Mouse (Mus musculus): ENCODE results near the gene Alpl. TPM values are rescaled to one million over a fixed set of nuclear protein-coding genes. Genes with fewer than 3 reads are reported as not detected.
A peak's percentile ranks its signal among the peaks of the same experiment; 100 is the strongest.

The Alpl gene
- polyA plus RNA-seq, 1 experiment from 2014 or later: 20.3 TPM

- whole genome bisulfite sequencing: 84% methylated on average over 18 of the region's 18 CpGs
- DNase-seq (ENCODE audit: extremely low spot score, low spot score): no peak
- no peaks in the 10 kb centered on the region for H3K36me3 ChIP-seq (replicated peaks)
- H3K27me3 ChIP-seq (ENCODE audit: poor library complexity, severe bottlenecking): peaks cover 84% of the 10 kb centered on the region
- H3K27ac ChIP-seq: peak overlapping the region; percentile 45
- H3K9me3 ChIP-seq: no peaks in the 10 kb centered on the region
- peaks cover 75% of the 10 kb centered on the region for H3K4me1 ChIP-seq
- H3K4me3 ChIP-seq: peak overlapping the region; percentile 53
Observed at GRCm38 (mm10) chr4:137726739-137727505, 69.3 kb downstream of the Alpl start.

- Histone ChIP-seq H3K4me3 (no peak overlapping the region), H3K36me3 (replicated peaks) (no peaks in the 10 kb centered on the region), H3K9me3 (no peaks in the 10 kb centered on the region), H3K27ac (no peak overlapping the region), H3K4me1 (peaks cover 75% of the 10 kb centered on the region), H3K27me3 (ENCODE audit: poor library complexity, severe bottlenecking) (peaks cover 88% of the 10 kb centered on the region)
- WGBS: 77% methylated on average over 13 of the region's 13 CpGs
- DNase-seq (ENCODE audit: extremely low spot score, low spot score): no peak
Observed at GRCm38 (mm10) chr4:137725541-137726145, 70.5 kb downstream of the Alpl start.

- DNase-seq (ENCODE audit: extremely low spot score, low spot score): peak; percentile 64
- WGBS: 50% methylated on average over 8 of the region's 8 CpGs
- no peaks in the 10 kb centered on the region for H3K9me3 ChIP-seq
- no peaks in the 10 kb centered on the region for H3K36me3 ChIP-seq (replicated peaks)
- H3K27me3 ChIP-seq (ENCODE audit: poor library complexity, severe bottlenecking): peaks cover 89% of the 10 kb centered on the region
- H3K4me3 ChIP-seq: peak overlapping the region; percentile 36
- peaks cover 74% of the 10 kb centered on the region for H3K4me1 ChIP-seq
- peak overlapping the region; percentile 67 for H3K27ac ChIP-seq
Observed at GRCm38 (mm10) chr4:137724766-137725165, 71.4 kb downstream of the Alpl start.

- Histone ChIP-seq H3K4me3 (peak overlapping the region; percentile 36), H3K9me3 (no peaks in the 10 kb centered on the region), H3K36me3 (replicated peaks) (no peaks in the 10 kb centered on the region), H3K4me1 (peaks cover 74% of the 10 kb centered on the region), H3K27me3 (ENCODE audit: poor library complexity, severe bottlenecking) (peaks cover 89% of the 10 kb centered on the region), H3K27ac (peak overlapping the region; percentile 67)
- DNase-seq (ENCODE audit: extremely low spot score, low spot score): no peak
- WGBS: 51% methylated on average over 11 of the region's 11 CpGs
Observed at GRCm38 (mm10) chr4:137724212-137724611, 72.0 kb downstream of the Alpl start.

- peak overlapping the region; percentile 67 for H3K27ac ChIP-seq
- WGBS: 37% methylated on average over 25 of the region's 25 CpGs
- peaks cover 74% of the 10 kb centered on the region for H3K4me1 ChIP-seq
- DNase-seq (ENCODE audit: extremely low spot score, low spot score): no peak
- H3K4me3 ChIP-seq: peak overlapping the region; percentile 36
- no peaks in the 10 kb centered on the region for H3K9me3 ChIP-seq
- peaks cover 89% of the 10 kb centered on the region for H3K27me3 ChIP-seq (ENCODE audit: poor library complexity, severe bottlenecking)
- no peaks in the 10 kb centered on the region for H3K36me3 ChIP-seq (replicated peaks)
Observed at GRCm38 (mm10) chr4:137723527-137723926, 72.7 kb downstream of the Alpl start.

- DNase-seq (ENCODE audit: extremely low spot score, low spot score): peak; percentile 77
- Histone ChIP-seq H3K27ac (peak overlapping the region; percentile 67; the same call in 1 of the 2 replicates), H3K9me3 (no peaks in the 10 kb centered on the region), H3K36me3 (replicated peaks) (no peaks in the 10 kb centered on the region), H3K27me3 (ENCODE audit: poor library complexity, severe bottlenecking) (peaks cover 89% of the 10 kb centered on the region), H3K4me3 (peak overlapping the region; percentile 36; the same call in 1 of the 2 replicates), H3K4me1 (peaks cover 73% of the 10 kb centered on the region)
- WGBS: 30% methylated on average over 12 of the region's 12 CpGs
Observed at GRCm38 (mm10) chr4:137722692-137723427, 73.3 kb downstream of the Alpl start.

- Histone ChIP-seq H3K27me3 (ENCODE audit: poor library complexity, severe bottlenecking) (peaks cover 89% of the 10 kb centered on the region), H3K27ac (0 out of 2 replicates have a peak overlapping the region, but pooled peaks have one; percentile 16), H3K36me3 (replicated peaks) (no peaks in the 10 kb centered on the region), H3K4me1 (peaks cover 73% of the 10 kb centered on the region), H3K9me3 (no peaks in the 10 kb centered on the region), H3K4me3 (no peak overlapping the region)
- DNase-seq (ENCODE audit: extremely low spot score, low spot score): no peak
- WGBS: 95% methylated on average over 3 of the region's 3 CpGs
Observed at GRCm38 (mm10) chr4:137722230-137722629, 74.0 kb downstream of the Alpl start.

- no peak overlapping the region for H3K27ac ChIP-seq
- H3K4me3 ChIP-seq: no peak overlapping the region
- peaks cover 89% of the 10 kb centered on the region for H3K27me3 ChIP-seq (ENCODE audit: poor library complexity, severe bottlenecking)
- no peak for DNase-seq (ENCODE audit: extremely low spot score, low spot score)
- H3K36me3 ChIP-seq (replicated peaks): no peaks in the 10 kb centered on the region
- peaks cover 71% of the 10 kb centered on the region for H3K4me1 ChIP-seq
- no peaks in the 10 kb centered on the region for H3K9me3 ChIP-seq
- 92% methylated on average over 15 of the region's 15 CpGs for WGBS
Observed at GRCm38 (mm10) chr4:137721563-137721962, 74.6 kb downstream of the Alpl start.

GRCm38 (mm10) chr4:137719378-137720077 is 76.7 kb downstream of the Alpl start:
- no peaks in the 10 kb centered on the region for H3K9me3 ChIP-seq
- 42% methylated on average over 15 of the region's 15 CpGs for WGBS
- H3K27me3 ChIP-seq (ENCODE audit: poor library complexity, severe bottlenecking): peaks cover 88% of the 10 kb centered on the region
- DNase-seq (ENCODE audit: extremely low spot score, low spot score): no peak
- peaks cover 58% of the 10 kb centered on the region for H3K4me1 ChIP-seq
- no peaks in the 10 kb centered on the region for H3K36me3 ChIP-seq (replicated peaks)
- H3K27ac ChIP-seq: peak overlapping the region; percentile 79
- H3K4me3 ChIP-seq: 0 out of 2 replicates have a peak overlapping the region, but pooled peaks have one; percentile 6

- no peak for DNase-seq (ENCODE audit: extremely low spot score, low spot score)
- H3K4me1 ChIP-seq: peaks cover 45% of the 10 kb centered on the region
- H3K4me3 ChIP-seq: no peak overlapping the region
- WGBS: 76% methylated on average over 15 of the region's 15 CpGs
- no peaks in the 10 kb centered on the region for H3K9me3 ChIP-seq
- H3K27me3 ChIP-seq (ENCODE audit: poor library complexity, severe bottlenecking): peaks cover 69% of the 10 kb centered on the region
- no peak overlapping the region; the same call in 1 of the 2 replicates for H3K27ac ChIP-seq
- H3K36me3 ChIP-seq (replicated peaks): no peaks in the 10 kb centered on the region
Observed at GRCm38 (mm10) chr4:137717671-137718070, 78.5 kb downstream of the Alpl start.

- Histone ChIP-seq H3K4me3 (no peak overlapping the region), H3K4me1 (peaks cover 41% of the 10 kb centered on the region), H3K27me3 (ENCODE audit: poor library complexity, severe bottlenecking) (peaks cover 64% of the 10 kb centered on the region), H3K9me3 (no peaks in the 10 kb centered on the region), H3K27ac (no peak overlapping the region), H3K36me3 (replicated peaks) (no peaks in the 10 kb centered on the region)
- WGBS: 59% methylated on average over 7 of the region's 7 CpGs
- no peak for DNase-seq (ENCODE audit: extremely low spot score, low spot score)
Observed at GRCm38 (mm10) chr4:137717005-137717404, 79.2 kb downstream of the Alpl start.

- no peak for DNase-seq (ENCODE audit: extremely low spot score, low spot score)
- Histone ChIP-seq H3K36me3 (replicated peaks) (no peaks in the 10 kb centered on the region), H3K27ac (no peak overlapping the region), H3K27me3 (ENCODE audit: poor library complexity, severe bottlenecking) (peaks cover 51% of the 10 kb centered on the region), H3K4me1 (peaks cover 28% of the 10 kb centered on the region), H3K4me3 (no peak overlapping the region), H3K9me3 (no peaks in the 10 kb centered on the region)
- 52% methylated on average over 8 of the region's 8 CpGs for WGBS
Observed at GRCm38 (mm10) chr4:137714020-137714624, 82.1 kb downstream of the Alpl start.
